Mouse (Mus musculus): ENCODE results near the gene Zwilch.

DNA sequence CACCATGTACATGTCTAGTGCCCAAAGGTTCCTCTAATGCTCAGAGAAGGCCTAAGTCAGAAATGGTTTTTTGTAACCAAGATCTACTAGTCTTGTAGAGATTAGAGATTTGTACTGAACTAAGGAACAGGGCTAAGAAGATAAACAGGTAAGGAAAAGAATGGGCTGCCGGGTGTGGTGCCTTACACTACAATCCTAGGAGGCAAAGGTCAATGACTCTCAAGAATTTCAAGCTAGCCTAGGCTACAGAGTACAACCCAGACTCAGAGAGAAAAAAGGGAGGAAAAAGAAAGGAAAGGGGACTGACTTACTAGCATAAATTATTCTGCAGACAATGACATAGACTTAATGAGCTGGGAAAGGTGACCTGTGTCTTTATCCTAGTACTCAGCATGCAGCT is 47.7 kb upstream of the Zwilch start:
- TF ChIP-seq CTCF (IDR thresholded peaks at IDR 0.05; ENCODE audit: insufficient read depth, low read length) (no peak), POLR2A (IDR thresholded peaks at IDR 0.05; ENCODE audit: borderline replicate concordance, extremely low read depth, low read depth, low read length) (no peak)

All from lung, adult 2 months (tissue).